Mouse (Mus musculus) heart, embryonic 13.5 days (tissue): ENCODE data around the gene Alkbh6. TPM values are rescaled to one million over a fixed set of nuclear protein-coding genes. Genes with fewer than 3 reads are reported as not detected.

ENCODE experiments used
- ATAC-seq: fragments of 200-750 bp; cut with Nextera tagmentation; 2 replicates; pipeline ENCODE4 v1.8.0; 2017; ENCODE audit warnings: moderate TSS enrichment; ENCODE audit not compliant: insufficient number of reproducible peaks, low FRiP score, low TSS enrichment; ENCODE audit errors: extremely low read depth
- H3K27ac ChIP-seq: fragments of 300-500 bp; sonication (generic); replicated peaks from 2 replicates; pipeline ENCODE4 v1.5.1; 2015; ENCODE audit warnings: moderate library complexity, mild to moderate bottlenecking, inconsistent platforms
- H3K27me3 ChIP-seq: fragments of 300-500 bp; sonication (generic); replicated peaks from 2 replicates; pipeline ENCODE4 v1.6.1; 2015; ENCODE audit warnings: mild to moderate bottlenecking, inconsistent platforms
- H3K36me3 ChIP-seq: fragments of 300-500 bp; sonication (generic); 2 replicates; pipeline ENCODE4 v1.6.1; 2015; ENCODE audit warnings: mild to moderate bottlenecking, inconsistent platforms
- H3K4me1 ChIP-seq: fragments of 300-500 bp; sonication (generic); 2 replicates; pipeline ENCODE4 v1.6.1; 2015; ENCODE audit warnings: inconsistent platforms
- H3K4me2 ChIP-seq: fragments of 300-500 bp; sonication (generic); 2 replicates; pipeline ENCODE4 v1.6.1; 2015; ENCODE audit warnings: inconsistent platforms, mild to moderate bottlenecking, moderate library complexity
- H3K4me3 ChIP-seq: fragments of 300-500 bp; sonication (generic); 2 replicates; pipeline ENCODE4 v1.5.1; 2015; ENCODE audit warnings: moderate library complexity, mild to moderate bottlenecking, inconsistent platforms
- H3K9ac ChIP-seq: fragments of 300-500 bp; sonication (generic); 2 replicates; pipeline ENCODE4 v1.6.1; 2015; ENCODE audit warnings: inconsistent platforms, mild to moderate bottlenecking, moderate library complexity
- H3K9me3 ChIP-seq: fragments of 300-500 bp; sonication (generic); 2 replicates; pipeline ENCODE4 v1.6.1; 2016; ENCODE audit warnings: inconsistent platforms
- WGBS: fragments of 180-500 bp; shearing (Covaris S2); methylation state at CpG from one replicate; pipeline ENCODE4 v1.1.7; 2015; ENCODE audit warnings: mixed read lengths; 5-methylcytosine and 5-hydroxymethylcytosine counted together
- polyA plus RNA-seq: library from polyadenylated mRNA; unstranded; fragments of >200 nt; fragmentation: Nextera tagmentation; extraction: Ambion mirVana; gene quantifications from 2 replicates; pipeline ENCODE4 v1.2.1, GENCODE M21; 2015

Alkbh6 gene
- polyA plus RNA-seq, 1 experiment from 2014 or later: 60.5 TPM

- Histone ChIP-seq H3K9me3 (no peaks in the 10 kb centered on the region), H3K4me2 (peak overlapping the region; percentile 94)
- WGBS: 69% methylated on average over 4 of the region's 4 CpGs
Measured at GRCm38 (mm10) chr7:30281522-30281921, 27.0 kb upstream of the Alkbh6 start.

GRCm38 (mm10) chr7:30282740-30283139, 25.8 kb upstream of the Alkbh6 start:
- H3K4me1 ChIP-seq: peaks cover 22% of the 10 kb centered on the region
- H3K4me3 ChIP-seq: no peak overlapping the region
- no peak overlapping the region for H3K4me2 ChIP-seq
- 0 out of 2 replicates have a peak overlapping the region, but pooled peaks have one; percentile 29 for H3K9ac ChIP-seq
- H3K36me3 ChIP-seq: no peaks in the 10 kb centered on the region
- no peaks in the 10 kb centered on the region for H3K9me3 ChIP-seq
- peaks cover 8% of the 10 kb centered on the region for H3K27me3 ChIP-seq
- WGBS: 58% methylated on average over 7 of the region's 7 CpGs
- no peak overlapping the region for H3K27ac ChIP-seq
- no peak for ATAC-seq

More at GRCm38 (mm10) chr7:30281522-30281921, 27.0 kb upstream of the Alkbh6 start:
- 0 out of 2 replicates have a peak overlapping the region, but pooled peaks have one; percentile 83 for H3K9ac ChIP-seq
- H3K4me3 ChIP-seq: no peak overlapping the region
- ATAC-seq: no peak
- peaks cover 22% of the 10 kb centered on the region for H3K4me1 ChIP-seq
- no peaks in the 10 kb centered on the region for H3K27me3 ChIP-seq
- peak overlapping the region; percentile 99 for H3K27ac ChIP-seq
- H3K36me3 ChIP-seq: no peaks in the 10 kb centered on the region

DNA sequence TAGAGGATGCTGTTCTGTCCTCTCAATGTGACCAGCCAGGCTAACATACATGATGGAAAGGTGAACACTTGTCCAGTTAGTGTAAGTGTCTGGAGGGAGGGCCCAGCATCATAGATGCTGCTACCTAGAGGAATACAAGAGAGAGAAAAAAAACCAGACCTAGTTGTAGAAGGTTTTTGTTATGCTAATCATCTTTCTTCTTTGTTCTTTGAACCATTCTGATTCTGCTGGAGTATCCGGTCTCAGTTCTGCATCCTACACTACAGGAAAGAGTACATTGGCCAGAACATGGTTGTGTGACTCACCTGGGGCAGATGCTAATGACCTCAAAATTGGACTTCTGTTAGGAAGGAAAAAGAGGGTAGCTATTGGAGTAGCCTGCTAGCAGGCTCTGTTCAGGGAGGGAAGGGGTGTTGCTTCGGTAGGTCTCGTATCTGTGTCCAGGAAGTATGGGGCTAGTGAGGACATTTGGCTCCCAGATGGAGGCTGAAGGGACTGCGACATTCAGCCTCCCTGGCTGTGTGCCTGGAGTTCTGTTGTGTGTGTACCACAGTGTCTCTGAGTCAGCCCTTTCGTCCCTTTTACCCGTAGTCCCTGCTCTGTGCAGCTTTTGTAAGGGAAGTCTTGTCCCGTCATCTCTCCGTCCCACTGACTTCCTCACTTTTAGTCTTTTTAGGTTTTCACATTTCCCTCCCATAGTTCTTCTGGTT, 21.7 kb upstream of the Alkbh6 start:
- Histone ChIP-seq H3K9ac (no peak overlapping the region), H3K4me1 (peaks cover 14% of the 10 kb centered on the region), H3K36me3 (no peaks in the 10 kb centered on the region), H3K27me3 (peaks cover 17% of the 10 kb centered on the region), H3K9me3 (no peaks in the 10 kb centered on the region), H3K27ac (no peak overlapping the region), H3K4me2 (no peak overlapping the region), H3K4me3 (no peak overlapping the region)
- ATAC-seq: no peak
- WGBS: 50% methylated on average over 8 of the region's 8 CpGs

DNA sequence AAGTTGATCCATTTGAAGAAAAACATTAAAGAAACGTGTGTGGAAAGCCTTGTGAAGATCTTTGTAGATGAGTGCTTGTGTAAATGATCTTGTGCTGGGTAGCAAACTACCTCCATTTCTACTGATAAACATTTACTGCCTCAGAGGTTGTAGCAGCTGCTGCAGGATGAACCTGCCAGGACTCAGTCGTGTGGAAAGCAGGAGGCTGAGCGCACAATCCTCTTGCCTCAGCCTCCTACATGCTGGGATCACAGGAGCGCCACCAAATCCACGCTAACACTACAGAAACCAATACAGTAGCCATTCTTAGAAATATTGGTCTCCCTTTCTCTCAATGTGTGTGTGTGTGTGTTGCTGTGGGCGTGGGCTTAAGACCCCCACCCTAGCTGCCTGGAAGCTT, 20.5 kb upstream of the Alkbh6 start:
- Histone ChIP-seq H3K27ac (no peak overlapping the region), H3K9me3 (no peaks in the 10 kb centered on the region), H3K4me1 (peaks cover 19% of the 10 kb centered on the region), H3K4me2 (no peak overlapping the region), H3K4me3 (no peak overlapping the region), H3K36me3 (no peaks in the 10 kb centered on the region), H3K27me3 (peaks cover 17% of the 10 kb centered on the region), H3K9ac (no peak overlapping the region)
- ATAC-seq: no peak
- 66% methylated on average over 6 of the region's 6 CpGs for WGBS

- H3K9ac ChIP-seq: no peak overlapping the region
Measured at GRCm38 (mm10) chr7:30289071-30289713, 19.3 kb upstream of the Alkbh6 start.

DNA sequence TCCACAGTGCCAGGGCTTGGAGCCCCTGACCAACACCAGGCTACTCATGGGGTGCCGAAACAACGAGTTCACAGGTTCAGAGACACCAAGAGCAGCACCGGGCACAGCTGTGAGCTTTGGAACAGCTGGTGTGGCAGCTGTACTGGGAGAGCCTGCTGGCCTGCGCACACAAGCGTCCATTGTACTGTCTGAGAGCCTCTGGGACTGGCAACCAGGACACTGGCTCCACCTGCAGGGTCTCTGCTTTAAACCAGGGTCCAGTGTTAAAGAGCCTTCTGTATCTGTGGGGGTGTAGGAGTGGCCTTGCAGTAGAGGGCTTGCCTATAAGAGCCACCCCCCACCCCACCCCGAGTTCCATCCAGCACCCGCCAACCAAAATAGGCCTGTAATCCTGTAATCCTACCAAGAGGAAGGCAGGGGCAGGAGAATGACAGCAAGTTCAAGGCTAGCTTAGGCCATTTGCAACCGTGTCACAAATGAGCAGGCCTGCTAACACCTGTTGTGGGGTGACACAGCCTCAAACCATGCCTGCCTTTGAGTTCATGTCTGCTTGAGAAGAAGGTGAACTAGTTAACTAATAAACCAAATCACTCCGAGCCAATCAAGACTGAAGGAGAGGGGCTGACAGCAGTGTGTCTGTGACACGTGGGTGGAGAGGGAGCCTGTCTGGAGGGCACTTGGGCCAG, 18.7 kb upstream of the Alkbh6 start:
- WGBS: 53% methylated on average over 10 of the region's 10 CpGs
- Histone ChIP-seq H3K27me3 (peaks cover 17% of the 10 kb centered on the region), H3K4me2 (no peak overlapping the region), H3K4me3 (no peak overlapping the region), H3K9me3 (no peaks in the 10 kb centered on the region), H3K4me1 (peaks cover 27% of the 10 kb centered on the region), H3K36me3 (no peaks in the 10 kb centered on the region), H3K27ac (0 out of 2 replicates have a peak overlapping the region, but pooled peaks have one; percentile 2), H3K9ac (no peak overlapping the region)
- no peak for ATAC-seq

More at GRCm38 (mm10) chr7:30289071-30289713, 19.3 kb upstream of the Alkbh6 start:
- Histone ChIP-seq H3K36me3 (no peaks in the 10 kb centered on the region), H3K27me3 (peaks cover 17% of the 10 kb centered on the region), H3K27ac (0 out of 2 replicates have a peak overlapping the region, but pooled peaks have one; percentile 2), H3K4me3 (no peak overlapping the region), H3K9me3 (no peaks in the 10 kb centered on the region), H3K4me1 (peaks cover 25% of the 10 kb centered on the region), H3K4me2 (no peak overlapping the region)
- 56% methylated on average over 7 of the region's 7 CpGs for WGBS
- ATAC-seq: no peak

- no peaks in the 10 kb centered on the region for H3K9me3 ChIP-seq
- peak within 1 kb of the TSS; percentile 66 for H3K4me2 ChIP-seq
- H3K9ac ChIP-seq: peak within 1 kb of the TSS; percentile 82
- peaks cover 17% of the 10 kb centered on the region for H3K27me3 ChIP-seq
- H3K36me3 ChIP-seq: 0 out of 2 replicates have a peak, but pooled peaks cover 3% of the 10 kb centered on the region
- H3K4me1 ChIP-seq: peaks cover 29% of the 10 kb centered on the region
- H3K4me3 ChIP-seq: peak within 1 kb of the TSS; percentile 61
- H3K27ac ChIP-seq: 0 out of 2 replicates have a peak within 1 kb of the TSS, but pooled peaks have one; percentile 24
- 7% methylated on average over 35 of the region's 35 CpGs for WGBS
- ATAC-seq: 0 out of 2 replicates have a peak, but pooled peaks have one; percentile 22
Measured at GRCm38 (mm10) chr7:30291215-30292131, 17.0 kb upstream of the Alkbh6 start, which contains the start of gene Clip3. Gene Clip3 (plus strand): TSS chr7:30291728.

DNA sequence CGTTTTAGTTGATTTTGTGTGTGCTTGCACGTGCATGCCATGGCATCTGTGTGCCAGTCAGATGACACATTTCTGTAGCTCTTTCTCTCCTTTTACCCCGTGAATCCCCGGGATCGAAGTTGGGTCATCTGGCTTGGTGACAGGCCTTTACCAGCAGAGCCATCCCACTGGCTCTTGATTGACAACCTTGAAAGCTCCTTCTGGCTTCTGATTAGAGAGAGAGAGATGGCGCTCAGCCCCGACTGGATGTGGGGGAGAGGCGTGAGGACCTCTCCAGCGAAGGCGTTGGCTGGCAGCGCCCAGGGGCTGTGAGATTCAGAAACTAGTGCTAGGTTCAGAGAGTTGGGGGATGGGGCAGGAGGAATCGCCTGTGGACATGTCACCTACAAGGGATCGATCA, 14.7 kb upstream of the Alkbh6 start:
- Histone ChIP-seq H3K27me3 (0 out of 2 replicates have a peak, but pooled peaks cover 5% of the 10 kb centered on the region), H3K36me3 (peaks cover 25% of the 10 kb centered on the region), H3K9me3 (no peaks in the 10 kb centered on the region), H3K4me3 (no peak overlapping the region), H3K9ac (peak overlapping the region; percentile 14; the same call in 1 of the 2 replicates), H3K4me1 (peaks cover 29% of the 10 kb centered on the region), H3K4me2 (no peak overlapping the region), H3K27ac (no peak overlapping the region)
- no peak for ATAC-seq
- 53% methylated on average over 13 of the region's 13 CpGs for WGBS

GRCm38 (mm10) chr7:30294296-30294695, 14.2 kb upstream of the Alkbh6 start:
- WGBS: 74% methylated on average over 5 of the region's 5 CpGs

GRCm38 (mm10) chr7:30295103-30295502, 13.4 kb upstream of the Alkbh6 start:
- no peaks in the 10 kb centered on the region for H3K27me3 ChIP-seq
- H3K4me3 ChIP-seq: no peak overlapping the region
- 0 out of 2 replicates have a peak overlapping the region, but pooled peaks have one; percentile 9 for H3K9ac ChIP-seq
- ATAC-seq: no peak
- H3K27ac ChIP-seq: no peak overlapping the region
- H3K4me1 ChIP-seq: peaks cover 29% of the 10 kb centered on the region
- WGBS: 37% methylated on average over 10 of the region's 10 CpGs
- H3K4me2 ChIP-seq: no peak overlapping the region
- H3K9me3 ChIP-seq: no peaks in the 10 kb centered on the region
- H3K36me3 ChIP-seq: peaks cover 38% of the 10 kb centered on the region

More at GRCm38 (mm10) chr7:30294296-30294695, 14.2 kb upstream of the Alkbh6 start:
- no peak overlapping the region for H3K27ac ChIP-seq
- H3K4me2 ChIP-seq: no peak overlapping the region
- H3K36me3 ChIP-seq: peaks cover 30% of the 10 kb centered on the region
- H3K27me3 ChIP-seq: no peaks in the 10 kb centered on the region
- no peak overlapping the region for H3K9ac ChIP-seq
- H3K9me3 ChIP-seq: no peaks in the 10 kb centered on the region
- ATAC-seq: no peak
- peaks cover 29% of the 10 kb centered on the region for H3K4me1 ChIP-seq
- H3K4me3 ChIP-seq: no peak overlapping the region
